Mouse (Mus musculus) small intestine, adult 2 months (tissue): ENCODE measurements around the gene Terf2. TPM values are rescaled to one million over a fixed set of nuclear protein-coding genes. Genes with fewer than 3 reads are reported as not detected.

Experiments
- H3K27ac ChIP-seq: fragments of 200-500 bp; 2 replicates; pipeline ENCODE4 v1.5.1; 2012; ENCODE audit warnings: low read depth, low read length, control low read depth, inconsistent platforms; ENCODE audit not compliant: insufficient read depth
- H3K27me3 ChIP-seq: fragments of 200-500 bp; 2 replicates; pipeline ENCODE4 v1.6.1; 2012; ENCODE audit warnings: mild to moderate bottlenecking, moderate library complexity, low read length, inconsistent platforms; ENCODE audit not compliant: control insufficient read depth, insufficient read depth
- H3K36me3 ChIP-seq: fragments of 200-500 bp; 2 replicates; pipeline ENCODE4 v1.6.1; 2012; ENCODE audit warnings: mild to moderate bottlenecking, low read length, control low read depth, inconsistent platforms; ENCODE audit not compliant: control insufficient read depth, insufficient read depth
- H3K4me1 ChIP-seq: fragments of 200-500 bp; 2 replicates; pipeline ENCODE4 v1.6.1; 2012; ENCODE audit warnings: low read length, inconsistent platforms, mixed read lengths; ENCODE audit not compliant: control insufficient read depth, insufficient read depth, insufficient read length
- H3K4me3 ChIP-seq: fragments of 200-500 bp; 2 replicates; pipeline ENCODE4 v1.5.1; 2012; ENCODE audit warnings: low read depth, mild to moderate bottlenecking, control low read depth, inconsistent platforms, low read length, moderate library complexity
- CTCF ChIP-seq: fragments of 200-500 bp; IDR thresholded peaks from 2 replicates; pipeline ENCODE4 v1.5.1; 2012; ENCODE audit warnings: low read depth, mild to moderate bottlenecking, control low read depth, inconsistent platforms, low read length, moderate library complexity, mixed read lengths; ENCODE audit not compliant: insufficient replicate concordance, insufficient read length; ENCODE audit errors: extremely low read depth
- POLR2A ChIP-seq: fragments of 200-500 bp; IDR thresholded peaks from 2 replicates; pipeline ENCODE4 v1.6.1; 2012; ENCODE audit warnings: low read depth, mild to moderate bottlenecking, control low read depth, inconsistent platforms, low read length, moderate library complexity
- WGBS: fragments of 180-500 bp; shearing (Covaris S2); methylation state at CpG from one replicate; pipeline ENCODE4 v1.1.7; 2018; 5-methylcytosine and 5-hydroxymethylcytosine counted together
- polyA plus RNA-seq: library from polyadenylated mRNA; depleted of rRNA; stranded (reverse); fragments of >200 nt; gene quantifications from 2 replicates; pipeline ENCODE4 v1.2.3, GENCODE M21; 2012; rRNA removed

Gene Terf2
- polyA plus RNA-seq, 1 experiment = 4.5 TPM

- no peak overlapping the region for H3K4me3 ChIP-seq
- no peaks in the 10 kb centered on the region for H3K27me3 ChIP-seq
- TF ChIP-seq CTCF (no peak), POLR2A (no peak)
- WGBS = 80% methylated on average over 3 of the region's 3 CpGs
- H3K4me1 ChIP-seq = peaks cover 2% of the 10 kb centered on the region
- H3K36me3 ChIP-seq = no peaks in the 10 kb centered on the region
- H3K27ac ChIP-seq = no peak overlapping the region
Observed at GRCm38 (mm10) chr8:107029310-107029709, 67.0 kb downstream of the Terf2 start.

- H3K36me3 ChIP-seq = no peaks in the 10 kb centered on the region
- no peak overlapping the region for H3K27ac ChIP-seq
- H3K4me1 ChIP-seq = no peaks in the 10 kb centered on the region
- H3K27me3 ChIP-seq = no peaks in the 10 kb centered on the region
- TF ChIP-seq CTCF = no peak
- TF ChIP-seq POLR2A = no peak
- H3K4me3 ChIP-seq = no peak overlapping the region
- WGBS = 92% methylated on average over 8 of the region's 8 CpGs
Observed at GRCm38 (mm10) chr8:107023479-107023878, 72.9 kb downstream of the Terf2 start.

Other genes starting within 250 kb of the Terf2 start
- gene Has3, start 226.3 kb downstream of the Terf2 start, polyA plus RNA-seq = 0.17 and 0.52 TPM in 2 replicates
- gene Utp4, start 202.9 kb downstream of the Terf2 start, polyA plus RNA-seq = 4.4 and 7.7 TPM in 2 replicates
- 2.1 and 2.7 TPM in 2 replicates for gene Sntb2, start 160.8 kb downstream of the Terf2 start, polyA plus RNA-seq
- gene Vps4a, start 65.3 kb downstream of the Terf2 start, polyA plus RNA-seq = 7.2 and 14.9 TPM in 2 replicates
- 34.1 and 37.0 TPM in 2 replicates for gene Pdf, start 47.9 kb downstream of the Terf2 start, polyA plus RNA-seq
- gene Cog8, start 39.9 kb downstream of the Terf2 start, polyA plus RNA-seq = 11.7 and 18.7 TPM in 2 replicates
- 5.9 and 10.8 TPM in 2 replicates for gene Nip7, start 39.7 kb downstream of the Terf2 start, polyA plus RNA-seq
- 7.1 and 88.2 TPM in 2 replicates for gene Tmed6, start 30.9 kb downstream of the Terf2 start, polyA plus RNA-seq
- 86.2 and 157 TPM in 2 replicates for gene Cyb5b, start 54.1 kb upstream of the Terf2 start, polyA plus RNA-seq
- gene Nfat5, start 196.9 kb upstream of the Terf2 start, polyA plus RNA-seq = 6.0 and 15.5 TPM in 2 replicates